Mouse (Mus musculus) Patski (cell line): Measurements from ENCODE around the gene Jade1. TPM values are rescaled to one million over a fixed set of nuclear protein-coding genes. Genes with fewer than 3 reads are reported as not detected.

ENCODE experiments used
- ATAC-seq: fragments of 100-300 bp; one replicate; pipeline ENCODE4 v1.8.0; 2021
- CTCF ChIA-PET: fragments of 350-600 bp; sonication (Branson Sonifier 250); formaldehyde crosslinking; loops from one replicate; lab custom pipeline; 2022; ENCODE audit warnings: inconsistent platforms; lab: Charles Lee
- POLR2A ChIA-PET: fragments of 350-600 bp; sonication (Branson Sonifier 250); formaldehyde crosslinking; loops from one replicate; lab custom pipeline; 2022; ENCODE audit warnings: antibody characterized with exemption, inconsistent platforms; lab: Charles Lee
- DNase-seq: peaks from one replicate; pipeline ENCODE4 v3.0.0-alpha.2; 2011; ENCODE audit warnings: low read depth, low spot score
- H3K27me3 ChIP-seq: fragments of 371-371 bp; one replicate; pipeline ENCODE4 v1.5.1; 2021
- CTCF ChIP-seq: fragments of 100-300 bp; IDR thresholded peaks from one replicate; pipeline ENCODE4 v1.5.1; 2021
- in situ Hi-C: fragments of 300-500 bp; cut with MboI; formaldehyde crosslinking; loops from 3 replicates; pipeline ENCODE4 v1.11.1; 2018; ENCODE audit warnings: low pct_unique_long_range_greater_than_20kb, mixed read lengths
- polyA plus RNA-seq: library from polyadenylated mRNA; unstranded; gene quantifications from one replicate; pipeline ENCODE4 v1.2.3, GENCODE M21; 2021

The Jade1 gene
- polyA plus RNA-seq, 1 experiment from 2014 or later = 48.1 TPM

DNA sequence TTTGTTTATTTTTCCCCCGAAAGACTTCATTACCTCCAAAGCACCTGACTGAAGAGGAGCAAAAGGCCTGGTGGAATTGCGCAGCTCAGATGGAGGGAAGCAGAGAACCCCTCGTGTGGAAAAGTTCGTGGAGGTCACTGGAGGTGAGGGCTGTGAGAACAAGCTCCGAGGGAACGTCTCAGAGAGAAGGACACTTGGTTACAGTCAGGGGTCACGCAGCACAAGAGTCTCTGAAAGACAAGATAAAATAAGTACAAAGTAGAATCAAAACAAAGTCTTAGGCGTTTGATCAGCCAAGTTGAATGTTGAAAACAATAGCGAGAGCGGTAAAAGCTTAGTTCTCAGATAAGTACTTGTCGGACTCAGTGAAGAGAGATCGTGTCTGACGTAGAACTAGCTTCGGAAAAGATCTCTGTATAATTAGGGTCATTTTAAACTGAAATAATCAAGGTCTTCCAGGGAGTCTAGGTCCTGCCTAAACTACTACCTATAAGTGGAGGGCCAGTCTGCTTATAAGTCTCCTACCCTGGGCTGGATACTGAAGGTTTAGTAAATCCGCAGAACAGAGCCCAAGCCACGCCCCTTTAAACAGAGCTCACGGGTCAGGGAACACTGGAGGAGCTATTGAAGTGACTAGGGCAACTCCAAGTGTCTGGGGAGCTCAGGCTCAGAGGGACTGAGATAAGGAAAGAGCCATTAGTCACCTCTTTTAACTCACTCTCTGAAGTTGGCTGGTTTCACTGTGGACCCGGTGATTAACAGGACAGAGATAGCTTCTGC lies 33.1 kb upstream of the Jade1 start:
- no peaks in the 10 kb centered on the region for H3K27me3 ChIP-seq
- ChIA-PET POLR2A (interaction anchor here (0.9 kb wide), 1 partner anchor 71 kb away, joined by 3 read pairs; no protein-coding TSS in a partner anchor), CTCF (interaction anchor here (0.6 to 3.6 kb wide), 12 partner anchors 9 to 340 kb away, joined by 3 to 24 read pairs (median 4); no protein-coding TSS in a partner anchor)
- TF ChIP-seq CTCF = no peak
- in situ Hi-C loops = no loop called here
- DNase-seq = no peak
- ATAC-seq = peak; percentile 56

GRCm38 (mm10) chr3:41523006-41523375 lies 32.5 kb upstream of the Jade1 start:
- in situ Hi-C loops = no loop called here

GRCm38 (mm10) chr3:41523460-41523859 lies 32.1 kb upstream of the Jade1 start:
- no peak for DNase-seq
- in situ Hi-C loops = no loop called here
- ChIA-PET CTCF (interaction anchor here (1.2 to 3.6 kb wide), 5 partner anchors 11 to 35 kb away, joined by 3 to 24 read pairs (median 4); no protein-coding TSS in a partner anchor), POLR2A (no interaction called here)
- TF ChIP-seq CTCF = no peak
- no peaks in the 10 kb centered on the region for H3K27me3 ChIP-seq
- no peak for ATAC-seq

More at GRCm38 (mm10) chr3:41523006-41523375, 32.5 kb upstream of the Jade1 start:
- H3K27me3 ChIP-seq = no peaks in the 10 kb centered on the region
- ATAC-seq (no peak), DNase-seq (no peak)
- ChIA-PET POLR2A (no interaction called here), CTCF (interaction anchor here (0.8 to 3.6 kb wide), 10 partner anchors 10 to 340 kb away, joined by 3 to 24 read pairs (median 4); no protein-coding TSS in a partner anchor)
- TF ChIP-seq CTCF = no peak

- ATAC-seq (no peak), DNase-seq (no peak)
- TF ChIP-seq CTCF = no peak
- POLR2A ChIA-PET = interaction anchor here (0.7 kb wide), 1 partner anchor 555 kb away, joined by 3 read pairs; no protein-coding TSS in a partner anchor
- no peaks in the 10 kb centered on the region for H3K27me3 ChIP-seq
- CTCF ChIA-PET = interaction anchor here (1.4 to 2.4 kb wide), 3 partner anchors 12 to 24 kb away, joined by 3 to 9 read pairs (median 5); no protein-coding TSS in a partner anchor
- in situ Hi-C loops = no loop called here
Observed at GRCm38 (mm10) chr3:41528291-41528969, 27.1 kb upstream of the Jade1 start.

DNA sequence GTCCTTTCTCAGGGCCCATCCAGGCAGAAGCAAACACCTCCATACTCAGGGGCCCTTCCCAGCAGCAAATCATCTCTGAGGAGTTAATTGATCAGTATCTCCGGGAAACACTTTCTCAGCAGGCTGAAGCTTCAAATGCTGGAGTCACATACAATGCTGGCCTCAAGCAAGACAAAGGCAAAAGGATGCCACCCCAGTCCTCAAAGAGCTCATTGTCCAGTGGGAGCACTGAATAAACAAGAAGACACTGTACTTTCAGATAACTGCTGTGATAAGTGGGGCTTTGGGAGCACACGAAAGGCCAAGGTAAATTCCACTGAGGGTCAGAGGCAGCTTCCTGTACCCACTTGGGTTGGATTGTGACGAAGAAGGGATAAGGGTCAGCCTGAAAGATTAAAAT lies 25.4 kb upstream of the Jade1 start:
- no peak for TF ChIP-seq CTCF
- CTCF ChIA-PET = interaction anchor here (1.4 to 2.4 kb wide), 2 partner anchors 14 to 21 kb away, joined by 3 to 9 read pairs; no protein-coding TSS in a partner anchor
- POLR2A ChIA-PET = no interaction called here
- in situ Hi-C loops = no loop called here
- no peaks in the 10 kb centered on the region for H3K27me3 ChIP-seq
- ATAC-seq (no peak), DNase-seq (no peak)

GRCm38 (mm10) chr3:41531541-41531940 lies 24.0 kb upstream of the Jade1 start:
- CTCF ChIA-PET = interaction anchor here (0.8 to 1.8 kb wide), 6 partner anchors 10 to 27 kb away, joined by 3 to 5 read pairs (median 3); no protein-coding TSS in a partner anchor
- H3K27me3 ChIP-seq = no peaks in the 10 kb centered on the region
- POLR2A ChIA-PET = interaction anchor here (0.7 kb wide), 2 partner anchors 68 to 115 kb away, joined by 4 read pairs; no protein-coding TSS in a partner anchor
- no peak for ATAC-seq
- no peak for DNase-seq
- in situ Hi-C loops = no loop called here
- no peak for TF ChIP-seq CTCF

DNA sequence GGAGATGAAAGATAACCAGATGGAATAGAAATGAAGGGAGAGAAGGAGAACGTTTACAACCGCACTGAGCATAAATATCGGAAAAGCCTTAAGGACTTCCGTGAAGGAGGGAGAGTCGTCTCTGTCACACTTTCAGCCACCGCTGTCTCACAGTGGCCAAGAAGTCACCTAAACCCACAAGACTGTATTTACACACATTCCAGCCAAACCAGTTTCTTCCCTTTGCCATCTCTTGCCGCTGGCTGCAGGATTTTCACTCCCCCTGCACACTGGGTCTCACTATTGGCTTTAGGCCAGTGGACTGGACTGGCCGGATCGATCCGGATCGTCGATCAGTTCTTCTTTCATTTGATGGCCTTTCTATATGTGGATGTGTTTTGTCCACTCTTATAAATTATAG lies 23.4 kb upstream of the Jade1 start:
- H3K27me3 ChIP-seq = no peaks in the 10 kb centered on the region
- in situ Hi-C loops = no loop called here
- no peak for DNase-seq
- ATAC-seq = no peak
- no peak for TF ChIP-seq CTCF
- ChIA-PET CTCF (interaction anchor here (1.2 to 2.3 kb wide), 4 partner anchors 9 to 15 kb away, joined by 3 to 11 read pairs (median 4); no protein-coding TSS in a partner anchor), POLR2A (interaction anchor here (0.7 kb wide), 1 partner anchor 68 kb away, joined by 4 read pairs; no protein-coding TSS in a partner anchor)

GRCm38 (mm10) chr3:41533660-41534059 lies 21.9 kb upstream of the Jade1 start:
- ATAC-seq (no peak), DNase-seq (no peak)
- no peaks in the 10 kb centered on the region for H3K27me3 ChIP-seq
- TF ChIP-seq CTCF = no peak
- ChIA-PET POLR2A (interaction anchor here (0.9 kb wide), 1 partner anchor 98 kb away, joined by 3 read pairs; no protein-coding TSS in a partner anchor), CTCF (interaction anchor here (1.3 to 2.3 kb wide), 4 partner anchors 10 to 13 kb away, joined by 3 to 11 read pairs (median 4); no protein-coding TSS in a partner anchor)
- in situ Hi-C loops = no loop called here

GRCm38 (mm10) chr3:41537957-41538356 lies 17.6 kb upstream of the Jade1 start:
- POLR2A ChIA-PET = no interaction called here
- no peak for ATAC-seq
- in situ Hi-C loops = no loop called here
- peaks cover 3% of the 10 kb centered on the region for H3K27me3 ChIP-seq
- no peak for DNase-seq
- TF ChIP-seq CTCF = no peak
- CTCF ChIA-PET = no interaction called here

- in situ Hi-C loops = no loop called here
- no peak for DNase-seq
- no peak for ATAC-seq
- ChIA-PET POLR2A (interaction anchor here (0.5 to 0.7 kb wide), 2 partner anchors 9 to 1633 kb away, joined by 3 to 8 read pairs; no protein-coding TSS in a partner anchor), CTCF (interaction anchor here (0.7 to 2.3 kb wide), 6 partner anchors 9 to 451 kb away, joined by 3 to 9 read pairs (median 4); no protein-coding TSS in a partner anchor)
- TF ChIP-seq CTCF = peak; percentile 60
- peaks cover 3% of the 10 kb centered on the region for H3K27me3 ChIP-seq
Observed at GRCm38 (mm10) chr3:41541313-41541712, 14.2 kb upstream of the Jade1 start.
